Mouse (Mus musculus) heart, postnatal 10 days (tissue): ENCODE results near the gene Nme9. TPM values are rescaled to one million over a fixed set of nuclear protein-coding genes. Genes with fewer than 3 reads are reported as not detected.

ENCODE experiments used
- DNase-seq, 2 experiments: peaks; one replicate each; pipeline ENCODE4 v3.0.0; 2021
- intact Hi-C: fragments of 180-260 bp; cut with DNase I; formaldehyde crosslinking; loops from one replicate; pipeline ENCODE4 v1.15.1; 2025
- total RNA-seq, 2 experiments: library from RNA; stranded (reverse); gene quantifications; 2 replicates each; pipeline ENCODE4 v1.2.3; 2021

The Nme9 gene
- total RNA-seq, 2 experiments from 2014 or later: not detected

- peak; percentile 82 to 87 for DNase-seq
- intact Hi-C loops: loop anchor here (5.0 kb wide), 2 partner anchors 194 to 294 kb away; partner anchors contain the start of genes Cep70 and Pik3cb
These were observed 14.9 kb upstream of the Nme9 start for GRCm38 (mm10) chr9:99436182-99437030.

GRCm38 (mm10) chr9:99437031-99437764, 14.1 kb upstream of the Nme9 start, which contains the start of gene Mras:
Gene Mras (minus strand): TSS chr9:99437381.
- intact Hi-C loops: loop anchor here (5.0 kb wide), 2 partner anchors 195 to 295 kb away; partner anchors contain the start of genes Cep70 and Pik3cb
- peak in 1 of 2 experiments; percentile 16 for DNase-seq

GRCm38 (mm10) chr9:99437781-99438565, 13.3 kb upstream of the Nme9 start:
- intact Hi-C loops: loop anchor here (5.0 kb wide), 2 partner anchors 196 to 296 kb away; partner anchors contain the start of genes Cep70 and Pik3cb
- DNase-seq: no peak

- no peak for DNase-seq
- intact Hi-C loops: loop anchor here (5.0 kb wide), 2 partner anchors 197 to 297 kb away; partner anchors contain the start of genes Cep70 and Pik3cb
These were observed 12.2 kb upstream of the Nme9 start for GRCm38 (mm10) chr9:99439064-99439463.

- no peak for DNase-seq
- intact Hi-C loops: no loop called here
These were observed 10.3 kb upstream of the Nme9 start for GRCm38 (mm10) chr9:99440941-99441340.

- intact Hi-C loops: no loop called here
- DNase-seq: no peak
These were observed 9.4 kb upstream of the Nme9 start for GRCm38 (mm10) chr9:99441647-99442433.

- DNase-seq: peak in 1 of 2 experiments; percentile 26
- intact Hi-C loops: no loop called here
These were observed 6.6 kb upstream of the Nme9 start for GRCm38 (mm10) chr9:99444590-99445178.

GRCm38 (mm10) chr9:99446259-99446658, 5.0 kb upstream of the Nme9 start:
- intact Hi-C loops: no loop called here
- DNase-seq: no peak

GRCm38 (mm10) chr9:99447323-99447722, 4.0 kb upstream of the Nme9 start:
- intact Hi-C loops: no loop called here
- no peak for DNase-seq

- DNase-seq: peak; percentile 35
- intact Hi-C loops: loop anchor here (1.0 to 5.0 kb wide), 2 partner anchors 73 to 387 kb away; no protein-coding TSS in a partner anchor
These were observed 1.2 kb upstream of the Nme9 start for GRCm38 (mm10) chr9:99449886-99450647.

GRCm38 (mm10) chr9:99454211-99454610, 2.9 kb downstream of the Nme9 start:
- intact Hi-C loops: loop anchor here (5.0 kb wide), 1 partner anchor 77 kb away; no protein-coding TSS in a partner anchor
- no peak for DNase-seq

GRCm38 (mm10) chr9:99458529-99459208, 7.4 kb downstream of the Nme9 start:
- intact Hi-C loops: loop anchor here (2.0 kb wide), 1 partner anchor 122 kb away; no protein-coding TSS in a partner anchor
- DNase-seq: peak; percentile 17 to 49

GRCm38 (mm10) chr9:99459730-99460129, 8.5 kb downstream of the Nme9 start:
- no peak for DNase-seq
- intact Hi-C loops: loop anchor here (2.0 to 10.0 kb wide), 2 partner anchors 121 to 205 kb away; no protein-coding TSS in a partner anchor

- intact Hi-C loops: loop anchor here (10.0 kb wide), 1 partner anchor 200 kb away; no protein-coding TSS in a partner anchor
- no peak for DNase-seq
These were observed 13.6 kb downstream of the Nme9 start for GRCm38 (mm10) chr9:99464876-99465275.

GRCm38 (mm10) chr9:99468572-99468971, 17.3 kb downstream of the Nme9 start:
- DNase-seq: no peak
- intact Hi-C loops: loop anchor here (10.0 kb wide), 1 partner anchor 196 kb away; no protein-coding TSS in a partner anchor

GRCm38 (mm10) chr9:99469681-99470273, 18.5 kb downstream of the Nme9 start:
- peak in 1 of 2 experiments; percentile 16 for DNase-seq
- intact Hi-C loops: loop anchor here (10.0 kb wide), 1 partner anchor 195 kb away; no protein-coding TSS in a partner anchor
